Mouse (Mus musculus) B cell, adult 2 months (primary cell): ENCODE results near the gene Mcu.

Experiments
- DNase-seq, 2 experiments: peaks; one replicate each; pipeline ENCODE4 v3.0.0; 2022

Mcu gene

GRCm38 (mm10) chr10:59419516-59419915 lies 197.0 kb downstream of the Mcu start:
- DNase-seq: no peak

- DNase-seq: no peak
These were observed 199.9 kb downstream of the Mcu start for GRCm38 (mm10) chr10:59416623-59417022.

DNA sequence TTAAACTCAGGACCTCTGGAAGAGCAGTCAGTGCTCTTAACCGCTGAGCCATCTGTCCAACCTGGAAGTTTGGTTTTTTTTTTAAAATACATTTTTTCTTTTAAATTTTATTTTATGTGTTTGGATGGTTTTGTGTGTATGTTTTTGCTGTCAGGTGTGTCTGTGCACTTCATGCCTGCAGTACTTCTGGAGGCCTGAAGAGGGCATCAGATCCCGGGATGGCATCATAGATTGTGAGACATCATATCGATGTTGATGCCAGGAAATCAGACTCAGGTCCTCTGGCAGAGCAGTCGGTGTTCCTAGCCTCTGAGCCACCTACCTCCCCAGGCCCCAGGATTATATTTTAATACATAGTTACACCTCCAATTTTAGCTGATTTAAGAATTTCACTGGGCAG lies 202.8 kb downstream of the Mcu start:
- DNase-seq: no peak

DNA sequence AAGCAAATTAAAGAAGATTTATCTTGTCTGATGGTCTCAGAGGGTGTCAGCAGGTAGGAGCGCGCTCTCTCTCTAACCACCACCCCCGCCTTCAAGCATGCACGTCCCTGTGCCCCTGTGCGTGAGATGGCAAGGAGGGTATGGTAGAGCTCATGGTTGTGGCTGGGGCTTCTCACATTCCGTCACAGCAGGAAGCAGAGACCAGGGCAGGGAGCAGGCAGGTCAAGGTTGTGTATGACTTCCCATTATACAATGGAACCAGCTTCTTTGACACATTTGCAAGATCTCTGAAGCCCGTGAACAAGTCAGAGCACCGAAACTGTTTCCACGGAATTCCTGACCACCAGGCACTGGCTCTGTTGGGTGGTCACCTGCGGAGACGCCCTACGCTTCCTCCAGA lies 206.2 kb downstream of the Mcu start:
- no peak for DNase-seq

GRCm38 (mm10) chr10:59408499-59408898 lies 208.0 kb downstream of the Mcu start:
- DNase-seq: no peak

- DNase-seq: no peak
These were observed 212.7 kb downstream of the Mcu start for GRCm38 (mm10) chr10:59403793-59404149.

DNA sequence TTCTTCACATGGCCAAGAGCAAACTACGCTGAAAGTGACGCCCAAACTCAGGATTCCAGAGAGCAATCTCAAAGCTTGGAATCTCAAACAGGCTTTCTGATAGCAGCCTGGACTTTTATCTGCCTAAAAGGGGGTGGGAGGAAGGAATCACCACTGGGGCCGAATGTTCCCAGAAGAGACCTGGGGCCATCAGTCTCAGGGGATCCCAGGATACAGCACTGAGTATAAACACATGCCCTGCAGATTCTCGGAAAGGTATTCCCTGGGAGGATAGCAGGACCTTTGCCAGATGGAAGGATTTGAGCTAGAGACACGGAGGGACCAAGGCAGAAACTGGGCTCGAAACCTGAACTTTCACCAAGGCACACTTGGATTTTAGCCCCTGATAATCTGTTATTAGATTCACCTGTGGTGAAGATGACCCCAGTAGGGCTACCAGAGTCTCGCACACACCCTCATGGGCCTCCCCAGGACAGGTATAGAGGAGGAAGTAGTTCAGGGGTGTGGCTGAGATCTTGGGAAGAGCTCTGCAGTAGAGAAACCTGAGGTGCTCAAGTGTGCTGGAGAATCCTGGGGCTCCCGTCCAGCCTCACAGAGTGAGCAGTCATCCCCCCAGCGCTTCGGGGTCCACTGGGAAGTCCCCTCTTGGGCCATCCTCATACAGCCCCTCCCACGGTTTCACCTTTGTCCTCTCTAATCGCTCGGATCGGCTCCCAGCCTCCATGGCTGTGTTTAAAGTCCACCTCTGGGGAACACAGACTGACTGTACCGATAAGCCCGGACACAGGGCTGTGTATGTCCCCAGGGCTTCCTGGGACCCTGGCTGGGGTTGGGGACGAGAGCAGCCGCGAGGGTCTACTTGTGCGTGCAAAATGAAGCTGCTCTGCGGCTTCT lies 213.3 kb downstream of the Mcu start, which contains the start of gene Pla2g12b:
Gene Pla2g12b, plus strand, starts transcription at position 762 of the 894 bp plus-strand sequence.
- no peak for DNase-seq
